Mouse (Mus musculus) forebrain, embryonic 14.5 days (tissue): ENCODE measurements around the gene Strip1. TPM values are rescaled to one million over a fixed set of nuclear protein-coding genes. Genes with fewer than 3 reads are reported as not detected.

Experiments used
- ATAC-seq: fragments of 200-750 bp; cut with Nextera tagmentation; 2 replicates; pipeline ENCODE4 v1.8.0; 2017; ENCODE audit warnings: mild to moderate bottlenecking, moderate library complexity
- DNase-seq: peaks from one replicate; pipeline ENCODE4 v3.0.0-alpha.2; 2015; ENCODE audit warnings: low spot score
- H3K27ac ChIP-seq: fragments of 300-500 bp; sonication (generic); 2 replicates; pipeline ENCODE4 v1.5.1; 2014; ENCODE audit warnings: low read depth, mild to moderate bottlenecking, control low read depth, low read length, moderate library complexity
- H3K27me3 ChIP-seq: fragments of 300-500 bp; sonication (generic); replicated peaks from 2 replicates; pipeline ENCODE4 v1.6.1; 2014; ENCODE audit warnings: low read length, control low read depth, mixed read lengths; ENCODE audit not compliant: control insufficient read depth, insufficient read depth
- H3K36me3 ChIP-seq: fragments of 300-500 bp; sonication (generic); 2 replicates; pipeline ENCODE4 v1.6.1; 2014; ENCODE audit warnings: low read length, control low read depth; ENCODE audit not compliant: control insufficient read depth, insufficient read depth
- H3K4me1 ChIP-seq: fragments of 300-500 bp; sonication (generic); 2 replicates; pipeline ENCODE4 v1.6.1; 2014; ENCODE audit warnings: antibody characterized with exemption, low read length, control low read depth; ENCODE audit not compliant: control insufficient read depth, insufficient read depth
- H3K4me2 ChIP-seq: fragments of 300-500 bp; sonication (generic); 2 replicates; pipeline ENCODE4 v1.6.1; 2014; ENCODE audit warnings: mild to moderate bottlenecking, control low read depth, low read length
- H3K4me3 ChIP-seq: fragments of 300-500 bp; sonication (generic); 2 replicates; pipeline ENCODE4 v1.5.1; 2014; ENCODE audit warnings: low read depth, low read length, control low read depth
- H3K9ac ChIP-seq: fragments of 300-500 bp; sonication (generic); 2 replicates; pipeline ENCODE4 v1.6.1; 2014; ENCODE audit warnings: mild to moderate bottlenecking, low read length, control low read depth, moderate library complexity
- H3K9me3 ChIP-seq: fragments of 300-500 bp; sonication (generic); replicated peaks from 2 replicates; pipeline ENCODE4 v1.6.1; 2016; ENCODE audit warnings: low read length, control low read depth, mixed read lengths; ENCODE audit not compliant: control insufficient read depth
- WGBS: fragments of 180-500 bp; shearing (Covaris S2); extraction: QIAGEN DNeasy Blood & Tissue Kit; methylation state at CpG from one replicate; pipeline ENCODE4 v1.1.7; 2014; 5-methylcytosine and 5-hydroxymethylcytosine counted together
- polyA plus RNA-seq: library from polyadenylated mRNA; unstranded; fragments of >200 nt; fragmentation: Nextera tagmentation; extraction: Ambion mirVana; gene quantifications from 2 replicates; pipeline ENCODE4 v1.2.1, GENCODE M21; 2014

Gene Strip1
- polyA plus RNA-seq, 1 experiment from 2014 or later: 134 TPM

DNA sequence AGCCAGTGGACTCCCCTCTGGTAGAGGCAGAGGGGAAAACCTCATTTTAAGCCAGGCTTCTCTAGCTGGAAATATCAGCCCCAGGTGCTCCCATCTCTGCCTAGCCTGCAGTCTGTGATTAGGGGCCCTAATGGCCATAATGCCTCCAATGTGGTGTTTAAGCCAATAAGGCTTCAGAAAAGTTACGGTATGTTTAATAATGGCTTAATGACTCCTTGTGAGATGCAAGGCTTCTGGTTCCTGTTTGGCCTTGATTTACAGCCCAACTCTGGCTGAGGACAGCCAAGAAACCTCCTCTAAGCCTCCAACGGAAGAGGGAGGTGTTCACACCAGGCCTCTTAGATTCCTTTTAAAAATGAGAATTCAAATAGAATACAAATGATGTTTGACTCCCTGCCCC lies 37.9 kb downstream of the Strip1 start:
- no peak for DNase-seq
- 54% methylated on average over 2 of the region's 2 CpGs for WGBS
- ATAC-seq: no peak
- Histone ChIP-seq H3K4me2 (no peak overlapping the region), H3K27ac (no peak overlapping the region), H3K4me1 (peaks cover 8% of the 10 kb centered on the region), H3K9me3 (no peaks in the 10 kb centered on the region), H3K27me3 (peaks cover 65% of the 10 kb centered on the region), H3K9ac (no peak overlapping the region), H3K36me3 (no peaks in the 10 kb centered on the region), H3K4me3 (no peak overlapping the region)

DNA sequence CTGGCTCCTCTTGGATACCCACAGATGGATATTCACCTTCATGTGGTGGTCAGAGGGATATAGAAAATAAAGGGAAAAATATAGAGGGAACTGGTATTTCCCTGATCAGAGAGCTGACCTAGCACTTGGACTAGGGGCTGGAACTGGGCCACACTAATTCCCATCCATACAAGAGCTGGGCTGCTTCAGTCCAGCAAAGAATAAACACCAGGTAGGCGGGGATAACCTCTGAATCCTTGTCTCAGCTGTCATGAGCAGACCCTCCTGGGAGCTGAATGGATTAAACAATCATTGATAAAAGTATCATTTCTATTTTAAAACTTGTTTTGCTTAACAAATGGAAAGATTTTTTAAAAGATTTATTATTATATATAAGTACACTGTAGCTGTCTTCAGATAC lies 39.9 kb downstream of the Strip1 start:
- Histone ChIP-seq H3K36me3 (no peaks in the 10 kb centered on the region), H3K4me1 (peaks cover 8% of the 10 kb centered on the region), H3K4me2 (no peak overlapping the region), H3K9ac (no peak overlapping the region), H3K4me3 (no peak overlapping the region), H3K9me3 (no peaks in the 10 kb centered on the region), H3K27me3 (peaks cover 62% of the 10 kb centered on the region), H3K27ac (no peak overlapping the region)
- DNase-seq: no peak
- ATAC-seq: no peak
- 57% methylated on average over 1 of the region's 1 CpGs for WGBS

DNA sequence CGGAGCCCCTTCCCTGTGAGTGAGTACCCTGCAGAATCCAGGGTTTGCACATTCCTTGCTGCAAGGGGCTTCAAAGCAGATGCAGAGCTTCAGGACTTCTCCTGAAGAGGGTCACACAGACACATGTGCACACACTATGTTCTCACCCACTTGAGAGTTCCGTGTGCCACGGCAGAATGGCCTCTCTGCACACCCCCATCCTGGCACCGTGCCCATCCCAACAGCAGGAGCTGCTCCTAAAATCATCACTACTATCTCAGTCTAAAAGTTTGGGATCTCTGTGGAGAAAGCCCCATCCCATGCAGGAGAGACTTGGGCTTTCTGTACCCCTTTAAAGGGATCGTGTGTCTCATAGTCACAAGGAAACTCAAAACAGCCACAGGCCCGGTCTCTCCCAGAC lies 45.0 kb downstream of the Strip1 start:
- ATAC-seq (no peak), DNase-seq (no peak)
- H3K9me3 ChIP-seq: no peaks in the 10 kb centered on the region
- H3K4me1 ChIP-seq: no peaks in the 10 kb centered on the region
- H3K36me3 ChIP-seq: no peaks in the 10 kb centered on the region
- H3K4me3 ChIP-seq: no peak overlapping the region
- H3K4me2 ChIP-seq: no peak overlapping the region
- H3K9ac ChIP-seq: no peak overlapping the region
- H3K27me3 ChIP-seq: peaks cover 58% of the 10 kb centered on the region
- WGBS: 75% methylated on average over 6 of the region's 6 CpGs
- H3K27ac ChIP-seq: no peak overlapping the region

DNA sequence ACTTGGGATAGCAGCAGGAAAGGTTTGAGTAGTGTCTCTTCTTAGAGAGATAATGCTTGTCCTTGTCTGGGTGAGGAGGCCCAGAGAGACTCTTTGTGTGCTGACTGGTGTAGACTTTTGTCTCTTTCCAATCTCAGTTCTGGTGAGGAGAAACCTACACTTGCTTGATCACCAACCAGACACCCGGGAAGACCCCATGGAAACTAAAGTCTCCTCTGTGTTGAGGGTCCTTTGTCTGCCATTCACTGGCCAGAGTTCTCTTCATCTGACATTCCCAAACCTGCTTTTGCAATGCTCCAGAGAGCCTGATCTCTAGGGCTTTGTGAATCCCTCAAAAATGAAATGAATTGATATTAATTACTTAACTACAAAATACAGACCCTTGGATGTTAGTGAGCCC lies 47.6 kb downstream of the Strip1 start:
- no peaks in the 10 kb centered on the region for H3K36me3 ChIP-seq
- no peak for DNase-seq
- ATAC-seq: no peak

DNA sequence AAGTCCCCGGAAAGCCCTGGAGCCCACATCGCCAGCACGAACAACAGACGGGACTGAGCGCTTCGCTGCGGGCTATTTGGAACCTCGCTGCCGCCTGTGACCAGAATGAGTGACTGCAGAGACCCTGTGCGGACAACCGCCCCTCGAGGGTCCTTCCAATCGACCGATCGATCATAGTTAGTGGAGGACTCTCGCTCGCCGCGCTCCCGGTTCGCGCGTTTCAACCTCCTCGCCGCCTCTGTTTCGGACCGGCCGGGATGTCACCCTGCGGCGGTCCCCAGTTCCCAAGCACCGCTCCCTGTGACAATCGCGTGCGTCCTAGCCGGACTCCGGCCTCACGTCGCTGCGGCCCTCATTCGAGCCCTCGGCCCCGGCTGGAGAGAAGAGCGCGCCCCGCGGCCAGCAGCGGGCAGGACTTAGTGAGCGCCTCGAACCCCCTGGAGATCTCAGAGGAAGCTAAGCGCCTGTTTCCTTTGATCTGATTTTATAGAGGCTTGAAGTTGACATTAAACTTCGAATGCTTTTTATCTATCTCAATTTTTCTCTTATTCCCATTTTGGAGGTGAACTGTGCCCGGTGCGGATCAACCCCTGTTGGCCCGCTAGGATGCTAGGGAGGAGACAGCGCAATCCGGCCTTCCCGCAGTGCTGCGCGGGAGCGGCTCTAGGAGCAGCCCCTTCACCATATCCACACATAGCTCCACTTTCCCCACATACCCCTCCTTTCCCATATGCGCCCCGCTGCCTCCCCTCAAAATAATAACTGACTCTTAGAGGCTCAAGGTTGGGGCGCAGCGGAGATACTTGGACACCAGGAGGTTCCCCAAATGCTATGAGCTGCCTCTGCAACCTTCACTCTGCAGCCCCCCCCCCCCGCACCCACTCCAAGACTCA lies 48.4 kb downstream of the Strip1 start:
- Histone ChIP-seq H3K27ac (no peak overlapping the region), H3K9ac (no peak overlapping the region), H3K9me3 (no peaks in the 10 kb centered on the region), H3K4me2 (peak overlapping the region; percentile 38), H3K27me3 (peaks cover 66% of the 10 kb centered on the region), H3K4me3 (peak overlapping the region; percentile 17), H3K4me1 (no peaks in the 10 kb centered on the region), H3K36me3 (no peaks in the 10 kb centered on the region)
- ATAC-seq: peak; percentile 48; the same call in 1 of the 2 replicates
- DNase-seq: peak; percentile 20
- under 1% methylated on average over 65 of the region's 65 CpGs for WGBS

More for the DNA sequence above, 47.6 kb downstream of the Strip1 start:
- Histone ChIP-seq H3K9ac (no peak overlapping the region), H3K27me3 (peaks cover 70% of the 10 kb centered on the region), H3K27ac (no peak overlapping the region), H3K9me3 (no peaks in the 10 kb centered on the region), H3K4me2 (no peak overlapping the region), H3K4me3 (no peak overlapping the region), H3K4me1 (no peaks in the 10 kb centered on the region)
- 0% methylated on average over 1 of the region's 1 CpGs for WGBS

DNA sequence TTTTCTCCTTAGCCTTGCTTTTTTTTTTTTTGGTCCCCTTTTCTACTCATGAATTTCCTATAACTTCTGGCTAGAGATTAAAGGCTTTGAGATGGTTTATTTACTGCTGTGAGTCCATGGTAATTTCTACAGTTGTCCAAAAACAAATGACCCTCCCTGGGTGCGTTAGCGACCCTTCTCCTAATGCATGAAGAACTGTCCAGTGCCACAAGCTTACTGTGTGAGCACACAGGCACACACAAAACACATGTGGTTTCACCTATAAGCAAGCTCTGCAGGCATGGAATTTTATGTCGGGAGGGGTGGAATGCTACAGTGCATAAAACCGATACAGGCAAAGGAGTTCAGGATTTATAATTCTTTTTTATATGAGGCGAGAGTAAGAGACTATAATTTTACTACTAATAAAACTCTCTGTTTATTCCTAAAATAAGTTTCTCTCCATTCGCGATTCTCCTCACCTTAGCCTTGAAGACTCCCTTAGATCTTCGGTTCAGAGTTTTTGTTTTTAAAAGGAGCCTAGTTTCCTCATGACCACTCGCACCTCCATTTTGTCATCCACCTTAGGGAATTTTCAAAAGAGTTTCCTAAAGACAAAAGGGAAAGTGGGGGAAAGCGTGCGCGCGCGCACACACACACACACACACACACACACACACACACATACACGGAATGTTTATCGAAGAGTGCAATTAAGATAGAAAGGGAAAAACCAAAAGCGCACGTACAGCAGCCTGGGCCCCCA lies 49.2 kb downstream of the Strip1 start:
- Histone ChIP-seq H3K4me3 (peak overlapping the region; percentile 17), H3K27ac (no peak overlapping the region), H3K4me1 (no peaks in the 10 kb centered on the region), H3K9me3 (no peaks in the 10 kb centered on the region), H3K27me3 (peaks cover 62% of the 10 kb centered on the region), H3K36me3 (no peaks in the 10 kb centered on the region), H3K9ac (no peak overlapping the region), H3K4me2 (peak overlapping the region; percentile 38)
- ATAC-seq: no peak
- under 1% methylated on average over 18 of the region's 18 CpGs for WGBS
- no peak for DNase-seq

DNA sequence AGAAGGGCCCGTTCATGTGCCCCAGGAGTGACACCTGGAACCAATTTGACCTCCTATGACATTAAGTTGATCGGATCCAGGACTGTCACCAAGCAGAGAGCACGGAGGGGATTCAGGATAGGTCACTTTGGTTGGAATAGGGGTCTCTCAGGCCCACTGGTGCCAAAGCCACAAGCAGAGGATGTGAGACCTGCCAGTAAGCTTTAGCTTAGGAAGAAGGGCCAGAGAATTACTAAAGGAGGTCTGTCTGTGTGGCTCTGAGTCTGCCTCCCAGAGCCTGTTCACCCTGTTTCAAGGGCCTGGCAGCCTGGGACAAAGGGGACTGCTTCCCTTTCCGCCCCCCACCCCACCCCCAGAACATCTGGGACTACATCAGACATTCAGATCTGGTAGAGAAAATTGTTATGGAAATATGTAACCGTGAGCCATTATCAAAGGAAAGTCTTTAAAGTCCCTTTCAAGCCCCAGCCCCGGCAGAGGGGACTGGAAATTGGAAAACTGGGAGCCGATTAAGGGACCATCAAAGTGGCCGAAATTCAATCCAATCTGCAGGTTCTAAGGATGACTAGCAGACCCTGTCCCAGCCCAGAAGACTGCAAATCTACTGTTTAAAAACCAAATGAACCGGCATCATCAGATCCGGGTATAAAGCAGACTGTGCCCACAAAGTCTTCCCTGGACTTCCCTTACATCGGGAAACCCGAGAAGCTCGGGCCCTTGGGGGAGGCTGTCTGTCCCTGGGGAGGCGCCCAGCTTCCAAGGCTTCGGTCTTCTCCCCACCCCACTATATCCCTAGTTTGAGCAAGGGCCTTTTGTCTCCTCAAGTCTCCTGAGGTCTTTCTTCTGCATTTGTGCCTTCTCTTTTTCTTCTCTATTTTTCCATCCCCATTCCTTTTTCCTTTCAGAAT lies 50.1 kb downstream of the Strip1 start:
- DNase-seq: no peak

DNA sequence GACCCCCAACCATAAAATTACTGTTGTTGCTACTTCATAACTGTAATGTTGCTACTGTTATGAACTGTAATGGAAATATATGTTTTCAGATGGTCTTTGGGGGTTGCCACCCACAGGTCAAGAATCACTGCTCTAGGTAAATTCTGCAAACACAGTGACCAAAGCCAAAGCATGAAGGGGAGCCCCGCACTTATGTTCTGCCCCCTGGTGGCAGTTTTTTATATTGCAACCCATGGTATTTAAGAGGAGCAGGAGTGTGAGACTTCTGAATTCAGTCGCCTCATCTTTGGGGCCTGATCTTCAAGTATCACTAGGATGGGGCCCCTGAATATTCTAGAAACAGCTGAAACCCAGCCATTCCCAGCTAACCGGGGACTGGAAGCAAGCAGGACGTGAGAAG lies 52.0 kb downstream of the Strip1 start:
- H3K4me3 ChIP-seq: no peak overlapping the region
- 4% methylated on average over 4 of the region's 4 CpGs for WGBS
- H3K27ac ChIP-seq: no peak overlapping the region
- no peaks in the 10 kb centered on the region for H3K9me3 ChIP-seq
- no peaks in the 10 kb centered on the region for H3K4me1 ChIP-seq
- ATAC-seq (0 out of 2 replicates have a peak, but pooled peaks have one; percentile 42), DNase-seq (peak; percentile 76)
- H3K4me2 ChIP-seq: no peak overlapping the region
- H3K9ac ChIP-seq: no peak overlapping the region
- peaks cover 41% of the 10 kb centered on the region for H3K27me3 ChIP-seq
- H3K36me3 ChIP-seq: no peaks in the 10 kb centered on the region

More for the DNA sequence above, 50.1 kb downstream of the Strip1 start:
- Histone ChIP-seq H3K27ac (no peak overlapping the region), H3K4me2 (no peak overlapping the region), H3K9ac (no peak overlapping the region), H3K4me3 (no peak overlapping the region), H3K4me1 (no peaks in the 10 kb centered on the region), H3K9me3 (no peaks in the 10 kb centered on the region), H3K27me3 (peaks cover 53% of the 10 kb centered on the region), H3K36me3 (no peaks in the 10 kb centered on the region)
- 3% methylated on average over 15 of the region's 15 CpGs for WGBS
- ATAC-seq: no peak
